Mouse (Mus musculus): ENCODE results near the gene Neurl1b. TPM values are rescaled to one million over a fixed set of nuclear protein-coding genes. Genes with fewer than 3 reads are reported as not detected.

Gene Neurl1b
- polyA plus RNA-seq, 1 experiment: 0.99 TPM

GRCm38 (mm10) chr17:26420491-26421247, 6.0 kb downstream of the Neurl1b start:
- peak overlapping the region; percentile 51 for H3K27ac ChIP-seq (replicated peaks; ENCODE audit: low read depth, low read length)
- H3K4me1 ChIP-seq (ENCODE audit: control insufficient read depth, insufficient read depth, insufficient read length, low read length): peaks cover 54% of the 10 kb centered on the region
- H3K4me3 ChIP-seq (ENCODE audit: insufficient read depth, low read depth, low read length): no peak overlapping the region

GRCm38 (mm10) chr17:26421561-26421960, 6.9 kb downstream of the Neurl1b start:
- H3K27ac ChIP-seq (replicated peaks; ENCODE audit: low read depth, low read length): 0 out of 2 replicates have a peak overlapping the region, but pooled peaks have one; percentile 12
- no peak overlapping the region for H3K4me3 ChIP-seq (ENCODE audit: insufficient read depth, low read depth, low read length)
- peaks cover 54% of the 10 kb centered on the region for H3K4me1 ChIP-seq (ENCODE audit: control insufficient read depth, insufficient read depth, insufficient read length, low read length)

- Histone ChIP-seq H3K27ac (replicated peaks; ENCODE audit: low read depth, low read length) (peak overlapping the region; percentile 29), H3K4me3 (ENCODE audit: insufficient read depth, low read depth, low read length) (no peak overlapping the region), H3K4me1 (ENCODE audit: control insufficient read depth, insufficient read depth, insufficient read length, low read length) (peaks cover 51% of the 10 kb centered on the region)
Observed at GRCm38 (mm10) chr17:26422390-26422789, 7.8 kb downstream of the Neurl1b start.

GRCm38 (mm10) chr17:26423967-26424641, 9.5 kb downstream of the Neurl1b start:
- H3K4me1 ChIP-seq (ENCODE audit: control insufficient read depth, insufficient read depth, insufficient read length, low read length): peaks cover 45% of the 10 kb centered on the region
- H3K27ac ChIP-seq (replicated peaks; ENCODE audit: low read depth, low read length): peak overlapping the region; percentile 9; the same call in 1 of the 2 replicates
- no peak overlapping the region for H3K4me3 ChIP-seq (ENCODE audit: insufficient read depth, low read depth, low read length)

GRCm38 (mm10) chr17:26424973-26425735, 10.5 kb downstream of the Neurl1b start:
- Histone ChIP-seq H3K27ac (replicated peaks; ENCODE audit: low read depth, low read length) (peak overlapping the region; percentile 9), H3K4me3 (ENCODE audit: insufficient read depth, low read depth, low read length) (no peak overlapping the region), H3K4me1 (ENCODE audit: control insufficient read depth, insufficient read depth, insufficient read length, low read length) (peaks cover 35% of the 10 kb centered on the region)

GRCm38 (mm10) chr17:26433295-26433694, 18.7 kb downstream of the Neurl1b start:
- Histone ChIP-seq H3K4me3 (ENCODE audit: insufficient read depth, low read depth, low read length) (no peak overlapping the region), H3K4me1 (ENCODE audit: control insufficient read depth, insufficient read depth, insufficient read length, low read length) (no peaks in the 10 kb centered on the region), H3K27ac (replicated peaks; ENCODE audit: low read depth, low read length) (no peak overlapping the region)

GRCm38 (mm10) chr17:26437089-26437815, 22.6 kb downstream of the Neurl1b start:
- no peaks in the 10 kb centered on the region for H3K4me1 ChIP-seq (ENCODE audit: control insufficient read depth, insufficient read depth, insufficient read length, low read length)
- peak overlapping the region; percentile 54 for H3K27ac ChIP-seq (replicated peaks; ENCODE audit: low read depth, low read length)
- peak overlapping the region; percentile 5; the same call in 1 of the 2 replicates for H3K4me3 ChIP-seq (ENCODE audit: insufficient read depth, low read depth, low read length)

- H3K27ac ChIP-seq (replicated peaks; ENCODE audit: low read depth, low read length): no peak overlapping the region
- H3K4me3 ChIP-seq (ENCODE audit: insufficient read depth, low read depth, low read length): no peak overlapping the region
- no peaks in the 10 kb centered on the region for H3K4me1 ChIP-seq (ENCODE audit: control insufficient read depth, insufficient read depth, insufficient read length, low read length)
Observed at GRCm38 (mm10) chr17:26439001-26439400, 24.4 kb downstream of the Neurl1b start.

GRCm38 (mm10) chr17:26441024-26441423, 26.4 kb downstream of the Neurl1b start:
- no peaks in the 10 kb centered on the region for H3K4me1 ChIP-seq (ENCODE audit: control insufficient read depth, insufficient read depth, insufficient read length, low read length)
- H3K4me3 ChIP-seq (ENCODE audit: insufficient read depth, low read depth, low read length): no peak overlapping the region
- H3K27ac ChIP-seq (replicated peaks; ENCODE audit: low read depth, low read length): no peak overlapping the region

- Histone ChIP-seq H3K4me1 (ENCODE audit: control insufficient read depth, insufficient read depth, insufficient read length, low read length) (no peaks in the 10 kb centered on the region), H3K27ac (replicated peaks; ENCODE audit: low read depth, low read length) (no peak overlapping the region), H3K4me3 (ENCODE audit: insufficient read depth, low read depth, low read length) (no peak overlapping the region)
Observed at GRCm38 (mm10) chr17:26442197-26442596, 27.6 kb downstream of the Neurl1b start.

GRCm38 (mm10) chr17:26443865-26444264, 29.2 kb downstream of the Neurl1b start:
- no peak overlapping the region for H3K27ac ChIP-seq (replicated peaks; ENCODE audit: low read depth, low read length)
- no peak overlapping the region for H3K4me3 ChIP-seq (ENCODE audit: insufficient read depth, low read depth, low read length)
- H3K4me1 ChIP-seq (ENCODE audit: control insufficient read depth, insufficient read depth, insufficient read length, low read length): no peaks in the 10 kb centered on the region

- Histone ChIP-seq H3K4me1 (ENCODE audit: control insufficient read depth, insufficient read depth, insufficient read length, low read length) (peaks cover 5% of the 10 kb centered on the region), H3K4me3 (ENCODE audit: insufficient read depth, low read depth, low read length) (no peak overlapping the region), H3K27ac (replicated peaks; ENCODE audit: low read depth, low read length) (no peak overlapping the region)
Observed at GRCm38 (mm10) chr17:26449472-26449871, 34.8 kb downstream of the Neurl1b start.

- Histone ChIP-seq H3K4me3 (ENCODE audit: insufficient read depth, low read depth, low read length) (peak overlapping the region; percentile 16; the same call in 1 of the 2 replicates), H3K27ac (replicated peaks; ENCODE audit: low read depth, low read length) (peak overlapping the region; percentile 73), H3K4me1 (ENCODE audit: control insufficient read depth, insufficient read depth, insufficient read length, low read length) (peaks cover 5% of the 10 kb centered on the region)
Observed at GRCm38 (mm10) chr17:26451651-26452295, 37.1 kb downstream of the Neurl1b start.

GRCm38 (mm10) chr17:26452371-26452972, 37.8 kb downstream of the Neurl1b start:
- Histone ChIP-seq H3K4me1 (ENCODE audit: control insufficient read depth, insufficient read depth, insufficient read length, low read length) (peaks cover 5% of the 10 kb centered on the region), H3K27ac (replicated peaks; ENCODE audit: low read depth, low read length) (peak overlapping the region; percentile 73), H3K4me3 (ENCODE audit: insufficient read depth, low read depth, low read length) (no peak overlapping the region)
